ENCODE assay signal across 29 mouse cellular contexts in genomic region chr10:20281456-20281855, GRCm38 (mm10). TPM values are rescaled to one million over a fixed set of nuclear protein-coding genes. Genes with fewer than 3 reads are reported as not detected.
DNase-seq lines count a peak whose midpoint lies in the region; ATAC-seq and TF ChIP-seq lines count a peak whose summit lies in the region.
"Had no signal": no experiment of that assay in that cellular context is flagged by ENCODE, and none has a peak within 500 bp of the region (broad histone marks: within the 10 kb centered on the region; RNA-seq: fewer than 3 reads in every experiment).

No protein-coding gene starts in this region.

- no peaks in the 10 kb centered on the region; the same call in 1 of the 2 replicates for H3K36me3 ChIP-seq in spleen, adult 2 months (ENCODE audit: control insufficient read depth, insufficient read depth, low read length)
- no peaks in the 10 kb centered on the region for H3K36me3 ChIP-seq in hindbrain, embryonic 16.5 days (ENCODE audit: control insufficient read depth, insufficient read depth, low read length)
- no peaks in the 10 kb centered on the region for H3K36me3 ChIP-seq in neural tube, embryonic 15.5 days
- H3K36me3 ChIP-seq: midbrain, embryonic 15.5 days; neural tube, embryonic 13.5 days had no signal

- no peak overlapping the region for H3K9ac ChIP-seq in hindbrain, embryonic 16.5 days (ENCODE audit: low read depth, low read length)
- H3K9ac ChIP-seq in neural tube, embryonic 15.5 days (replicated peaks) = no peak overlapping the region
- H3K9ac ChIP-seq: forebrain, postnatal 0 days; heart, embryonic 13.5 days; hindbrain, embryonic 14.5 days; intestine, embryonic 15.5 days; liver, embryonic 14.5 days; midbrain, embryonic 15.5 days; neural tube, embryonic 13.5 days had no signal

- TF ChIP-seq POLR2A in spleen, adult 2 months (IDR thresholded peaks at IDR 0.05; ENCODE audit: low read depth, low read length) = no peak

- WGBS in spleen, adult 2 months = 13% methylated on average over 2 of the region's 2 CpGs
- 76% methylated on average over 2 of the region's 2 CpGs for WGBS in hindbrain, embryonic 16.5 days
- WGBS in neural tube, embryonic 15.5 days = 82% methylated on average over 2 of the region's 2 CpGs

- peak; percentile 19 to 57 for DNase-seq in spleen, adult 2 months (ENCODE audit: low read depth in 1 of 2, low spot score in 2 of 2)
- no peak for DNase-seq in spleen, adult 18-20 months
- peak; percentile 75 for DNase-seq in CD4-positive helper T cell, adult 2 months (ENCODE audit: low read depth, low spot score)
- DNase-seq in T-cell, adult 2 months (ENCODE audit: low spot score) = peak; percentile 74
- peak; percentile 81 for DNase-seq in naive thymus-derived CD4-positive, alpha-beta T cell, adult 2 months (ENCODE audit: low read depth)
- DNase-seq in cerebellum, adult 11 months = no peak
- DNase-seq: adrenal gland, postnatal 25 days; cerebellum, adult 2 months; cerebellum, postnatal 14 days; forebrain, postnatal 0 days; heart, postnatal 10 days; kidney, adult 8-10 months; kidney, postnatal 10 days; layer of hippocampus, adult 9-11 months; liver; lung, adult 2 months; lung, postnatal 14 days; thymus, adult 2 months had no signal

- peak overlapping the region; percentile 60; the same call in 1 of the 2 replicates for H3K27ac ChIP-seq in spleen, adult 2 months (ENCODE audit: insufficient read depth, low read length)
- no peak overlapping the region for H3K27ac ChIP-seq in hindbrain, embryonic 16.5 days (ENCODE audit: low read depth, low read length)
- H3K27ac ChIP-seq in neural tube, embryonic 15.5 days (replicated peaks) = no peak overlapping the region
- H3K27ac ChIP-seq: heart, embryonic 13.5 days; hindbrain, embryonic 14.5 days; intestine, embryonic 15.5 days; liver, embryonic 14.5 days; midbrain, embryonic 10.5 days; midbrain, embryonic 15.5 days; neural tube, embryonic 13.5 days had no signal

- no peaks in the 10 kb centered on the region for H3K9me3 ChIP-seq in hindbrain, embryonic 16.5 days (ENCODE audit: control insufficient read depth, low read length)
- H3K9me3 ChIP-seq in neural tube, embryonic 15.5 days (replicated peaks) = no peaks in the 10 kb centered on the region
- H3K9me3 ChIP-seq: heart, embryonic 13.5 days; intestine, embryonic 15.5 days; midbrain, embryonic 10.5 days; midbrain, embryonic 15.5 days; neural tube, embryonic 13.5 days had no signal

- peaks cover 9% of the 10 kb centered on the region; the same call in 1 of the 2 replicates for H3K4me1 ChIP-seq in spleen, adult 2 months (ENCODE audit: control insufficient read depth, insufficient read depth, insufficient read length)
- H3K4me1 ChIP-seq in hindbrain, embryonic 16.5 days (ENCODE audit: control insufficient read depth, insufficient read depth, low read depth, low read length) = peaks cover 13% of the 10 kb centered on the region
- H3K4me1 ChIP-seq in neural tube, embryonic 15.5 days = peaks cover 14% of the 10 kb centered on the region

- ATAC-seq in hindbrain, embryonic 16.5 days = no peak
- no peak for ATAC-seq in neural tube, embryonic 15.5 days (ENCODE audit: low FRiP score)
- ATAC-seq: forebrain, postnatal 0 days; intestine, embryonic 15.5 days; midbrain, embryonic 15.5 days; Patski had no signal

- no peak overlapping the region for H3K4me2 ChIP-seq in hindbrain, embryonic 16.5 days (ENCODE audit: low read length)
- H3K4me2 ChIP-seq in neural tube, embryonic 15.5 days = no peak overlapping the region
- H3K4me2 ChIP-seq: heart, embryonic 13.5 days; hindbrain, embryonic 14.5 days; midbrain, embryonic 15.5 days; neural tube, embryonic 13.5 days had no signal

- H3K4me3 ChIP-seq in spleen, adult 2 months (ENCODE audit: extremely low read depth, insufficient read depth, insufficient read length) = no peak overlapping the region
- H3K4me3 ChIP-seq in hindbrain, embryonic 16.5 days (ENCODE audit: low read length) = no peak overlapping the region
- H3K4me3 ChIP-seq in neural tube, embryonic 15.5 days (replicated peaks) = no peak overlapping the region
- H3K4me3 ChIP-seq: erythroblast, embryonic 14.5 days; heart, embryonic 13.5 days; intestine, embryonic 15.5 days; midbrain, embryonic 10.5 days; midbrain, embryonic 15.5 days; neural tube, embryonic 13.5 days had no signal

- H3K27me3 ChIP-seq in spleen, adult 2 months (ENCODE audit: control insufficient read depth, insufficient read depth, low read length) = no peaks in the 10 kb centered on the region
- no peaks in the 10 kb centered on the region for H3K27me3 ChIP-seq in hindbrain, embryonic 16.5 days (replicated peaks; ENCODE audit: control insufficient read depth, insufficient read depth, low read length)
- H3K27me3 ChIP-seq in neural tube, embryonic 15.5 days (replicated peaks) = no peaks in the 10 kb centered on the region
- H3K27me3 ChIP-seq: heart, embryonic 13.5 days; intestine, embryonic 15.5 days; midbrain, embryonic 15.5 days; neural tube, embryonic 13.5 days; Patski had no signal

- TF ChIP-seq CTCF in spleen, adult 2 months (IDR thresholded peaks at IDR 0.05; ENCODE audit: extremely low read depth, insufficient read depth, insufficient read length, insufficient replicate concordance) = no peak

RNA-seq across cellular contexts. Expression of gene Bclaf1, which starts 30.8 kb away (rescaled TPM):
- 9.4 and 11.5 TPM in 2 replicates for polyA plus RNA-seq in spleen, adult 2 months (2012; rRNA removed)
- polyA plus RNA-seq in hindbrain, embryonic 16.5 days (2015; fragmentation: Nextera tagmentation; extraction: Ambion mirVana) = 89.5 and 97.1 TPM in 2 replicates
- polyA plus RNA-seq in neural tube, embryonic 15.5 days (2015; fragmentation: Nextera tagmentation; extraction: Ambion mirVana) = 96.8 and 101 TPM in 2 replicates

Comparison
In these comparisons a context has a peak if more than half of its experiments do, and no peak if none do; other contexts are left out.
1. DNase-seq: peak in spleen, adult 2 months (2 of 2), CD4-positive helper T cell, adult 2 months (single experiment), T-cell, adult 2 months (single experiment) and naive thymus-derived CD4-positive, alpha-beta T cell, adult 2 months (single experiment); none in spleen, adult 18-20 months (0 of 2) and cerebellum, adult 11 months (single experiment).